In the genomic region with DNA sequence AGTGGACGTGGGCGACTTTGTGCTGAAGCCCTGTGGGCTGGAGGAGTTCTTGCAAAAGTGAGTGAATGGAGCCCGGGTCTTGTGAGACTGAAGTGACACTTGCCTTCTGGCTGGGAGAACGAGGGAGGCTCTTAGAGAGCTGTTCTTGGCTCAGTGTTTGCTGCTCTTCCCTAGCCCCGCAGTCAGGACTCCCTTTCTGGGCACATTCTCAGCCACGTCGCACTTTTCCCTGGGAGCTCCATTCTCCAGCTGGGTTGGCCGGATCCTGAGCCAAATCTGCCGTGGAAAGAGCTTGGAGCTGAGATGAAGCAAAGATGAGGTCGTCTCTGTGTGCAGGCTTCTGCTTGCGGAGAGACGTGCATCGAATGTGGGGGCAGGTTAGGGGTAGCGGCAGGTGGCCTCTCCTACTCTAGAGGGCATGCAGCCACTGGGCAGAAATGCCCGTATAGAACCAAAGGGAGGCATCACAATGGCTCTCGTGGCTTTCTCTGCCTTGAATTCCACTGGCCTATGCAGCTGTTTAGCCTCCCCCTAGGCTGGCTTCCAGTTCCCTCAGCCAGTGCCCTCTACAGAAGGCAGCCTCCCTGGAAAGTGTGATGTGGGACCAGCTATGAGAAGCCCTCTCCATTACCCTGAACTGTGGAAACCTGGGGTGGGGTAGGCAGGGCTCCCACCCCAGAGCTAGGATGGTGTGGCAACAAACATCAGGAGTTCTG, we compare ENCODE assay signal across 10 mouse cellular contexts. TPM values are rescaled to one million over a fixed set of nuclear protein-coding genes. Genes with fewer than 3 reads are reported as not detected.
A peak's percentile ranks its signal among the peaks of the same experiment; 100 is the strongest.
DNase-seq lines count a peak whose midpoint lies in the region; ATAC-seq and TF ChIP-seq lines count a peak whose summit lies in the region.
"Had no signal": no experiment of that assay in that cellular context is flagged by ENCODE, and none has a peak within 500 bp of the region (broad histone marks: within the 10 kb centered on the region; RNA-seq: fewer than 3 reads in every experiment).

No protein-coding gene starts in this region.

- H3K4me1 ChIP-seq in limb, embryonic 12.5 days (replicated peaks), result peaks cover 49% of the 10 kb centered on the region
- H3K4me1 ChIP-seq in limb, embryonic 10.5 days, result peaks cover 29% of the 10 kb centered on the region
- H3K4me1 ChIP-seq in cortical plate, adult 2 months (ENCODE audit: control insufficient read depth, insufficient read depth, low read length), result peaks cover 4% of the 10 kb centered on the region; the same call in 1 of the 2 replicates

- no peak for ATAC-seq in limb, embryonic 12.5 days (ENCODE audit: insufficient number of reproducible peaks, insufficient read depth, low FRiP score, low TSS enrichment, low read depth)
- ATAC-seq: Patski had no signal

- DNase-seq in limb, embryonic 10.5 days (ENCODE audit: low spot score), result no peak
- peak; percentile 88 for DNase-seq in gastrocnemius, postnatal 14 days
- peak; percentile 48 to 49 for DNase-seq in layer of hippocampus, postnatal 14 days (ENCODE audit: low spot score in 2 of 2)
- peak; percentile 71 for DNase-seq in skeletal muscle tissue, adult 2 months (ENCODE audit: low read depth, low spot score)
- no peak for DNase-seq in T-cell, adult 2 months (ENCODE audit: low spot score)
- no peak for DNase-seq in spleen, postnatal 10 days (ENCODE audit: low spot score in 2 of 2)

- TF ChIP-seq POLR2A in cortical plate, adult 2 months (IDR thresholded peaks at IDR 0.05; ENCODE audit: extremely low read depth, insufficient read depth, low read length), result no peak

- H3K4me2 ChIP-seq in limb, embryonic 12.5 days, result no peak overlapping the region
- H3K4me2 ChIP-seq: midbrain, embryonic 12.5 days had no signal

- no peak overlapping the region for H3K4me3 ChIP-seq in limb, embryonic 12.5 days (replicated peaks)
- no peak overlapping the region for H3K4me3 ChIP-seq in limb, embryonic 10.5 days
- no peak overlapping the region for H3K4me3 ChIP-seq in cortical plate, adult 2 months (ENCODE audit: insufficient read depth, low read length)
- H3K4me3 ChIP-seq: midbrain, embryonic 12.5 days had no signal

- H3K27ac ChIP-seq in limb, embryonic 12.5 days, result 0 out of 2 replicates have a peak overlapping the region, but pooled peaks have one; percentile 35
- H3K27ac ChIP-seq in limb, embryonic 10.5 days, result no peak overlapping the region
- peak overlapping the region; percentile 7; the same call in 1 of the 2 replicates for H3K27ac ChIP-seq in cortical plate, adult 2 months (ENCODE audit: insufficient read depth, low read length)
- H3K27ac ChIP-seq: midbrain, embryonic 12.5 days had no signal

- 82% methylated on average over 16 of the region's 16 CpGs for WGBS in limb, embryonic 12.5 days
- 80% methylated on average over 16 of the region's 16 CpGs for WGBS in limb, embryonic 10.5 days

- H3K9me3 ChIP-seq in limb, embryonic 12.5 days, result no peaks in the 10 kb centered on the region
- no peaks in the 10 kb centered on the region for H3K9me3 ChIP-seq in limb, embryonic 10.5 days (replicated peaks)
- H3K9me3 ChIP-seq: midbrain, embryonic 12.5 days had no signal

- H3K27me3 ChIP-seq in limb, embryonic 12.5 days, result no peaks in the 10 kb centered on the region
- H3K27me3 ChIP-seq in limb, embryonic 10.5 days (ENCODE audit: low read depth, poor library complexity, severe bottlenecking), result no peaks in the 10 kb centered on the region
- H3K27me3 ChIP-seq: midbrain, embryonic 12.5 days; Patski had no signal

- peaks cover 19% of the 10 kb centered on the region; the same call in 1 of the 2 replicates for H3K36me3 ChIP-seq in limb, embryonic 12.5 days
- H3K36me3 ChIP-seq in limb, embryonic 10.5 days, result peaks cover 29% of the 10 kb centered on the region

- TF ChIP-seq CTCF in cortical plate, adult 2 months (IDR thresholded peaks at IDR 0.05; ENCODE audit: extremely low read depth, insufficient read depth, low read length), result no peak

- H3K9ac ChIP-seq in limb, embryonic 12.5 days (replicated peaks), result no peak overlapping the region; the same call in 1 of the 2 replicates
- H3K9ac ChIP-seq: midbrain, embryonic 12.5 days had no signal

- intact Hi-C loops in gastrocnemius, postnatal 14 days (cut with DNase I; ENCODE audit: low total_unique reads), result no loop called here

RNA-seq across cellular contexts. Expression of gene Pik3c2b, which starts 26.4 kb away (rescaled TPM):
- 6.6 and 7.6 TPM in 2 replicates for polyA plus RNA-seq in limb, embryonic 12.5 days (2016; fragmentation: Nextera tagmentation; extraction: Ambion mirVana)
- polyA plus RNA-seq in limb, embryonic 10.5 days (2016; fragmentation: Nextera tagmentation; extraction: Ambion mirVana), result 6.1 and 7.4 TPM in 2 replicates
- 11.1 and 12.0 TPM in 2 replicates for polyA plus RNA-seq in cortical plate, adult 2 months (2012; rRNA removed)
- 10 to 100 TPM; 12.2 to 21.6 TPM for total RNA-seq in gastrocnemius, postnatal 14 days (2021)
- total RNA-seq in layer of hippocampus, postnatal 14 days (2021), result 10 to 100 TPM; 18.0 to 19.1 TPM

RNA-seq across cellular contexts. Expression of gene Mdm4, which starts 41.5 kb away (rescaled TPM):
- 45.9 and 46.7 TPM in 2 replicates for polyA plus RNA-seq in limb, embryonic 12.5 days (2016; fragmentation: Nextera tagmentation; extraction: Ambion mirVana)
- 35.0 and 43.4 TPM in 2 replicates for polyA plus RNA-seq in limb, embryonic 10.5 days (2016; fragmentation: Nextera tagmentation; extraction: Ambion mirVana)
- polyA plus RNA-seq in cortical plate, adult 2 months (2012; rRNA removed), result 67.3 and 68.3 TPM in 2 replicates
- 10 to 100 TPM; 23.0 to 33.2 TPM for total RNA-seq in gastrocnemius, postnatal 14 days (2021)
- 10 to 100 TPM; 91.6 to 94.7 TPM for total RNA-seq in layer of hippocampus, postnatal 14 days (2021)

RNA-seq across cellular contexts. Expression of gene Ppp1r15b, which starts 59.1 kb away (rescaled TPM):
- 41.9 and 46.9 TPM in 2 replicates for polyA plus RNA-seq in limb, embryonic 12.5 days (2016; fragmentation: Nextera tagmentation; extraction: Ambion mirVana)
- 52.3 and 52.7 TPM in 2 replicates for polyA plus RNA-seq in limb, embryonic 10.5 days (2016; fragmentation: Nextera tagmentation; extraction: Ambion mirVana)
- 23.9 and 25.6 TPM in 2 replicates for polyA plus RNA-seq in cortical plate, adult 2 months (2012; rRNA removed)
- total RNA-seq in gastrocnemius, postnatal 14 days (2021), result 10 to 100 TPM; 22.1 to 24.6 TPM
- 10 to 100 TPM; 45.3 to 45.9 TPM for total RNA-seq in layer of hippocampus, postnatal 14 days (2021)

Comparison
In these comparisons a context has a peak if more than half of its experiments do, and no peak if none do; other contexts are left out.
1. DNase-seq: peak in gastrocnemius, postnatal 14 days (single experiment), layer of hippocampus, postnatal 14 days (2 of 2) and skeletal muscle tissue, adult 2 months (single experiment); none in limb, embryonic 10.5 days (single experiment), T-cell, adult 2 months (single experiment) and spleen, postnatal 10 days (0 of 2).